Mouse (Mus musculus): ENCODE data around the gene Atad1. TPM values are rescaled to one million over a fixed set of nuclear protein-coding genes. Genes with fewer than 3 reads are reported as not detected.

The Atad1 gene
- polyA plus RNA-seq, 1 experiment, result not detected

GRCm38 (mm10) chr19:32665243-32665642 lies 74.3 kb downstream of the Atad1 start:
- no peak overlapping the region for H3K27ac ChIP-seq (ENCODE audit: insufficient read depth, low read depth, low read length)
- H3K4me3 ChIP-seq (ENCODE audit: insufficient read depth, low read depth, low read length), result no peak overlapping the region
- no peaks in the 10 kb centered on the region for H3K4me1 ChIP-seq (ENCODE audit: control insufficient read depth, insufficient read depth, low read length)
- WGBS, result 88% methylated on average over 8 of the region's 8 CpGs
- TF ChIP-seq CTCF (IDR thresholded peaks at IDR 0.05; ENCODE audit: insufficient read depth, low read depth, low read length) (no peak), POLR2A (IDR thresholded peaks at IDR 0.05; ENCODE audit: insufficient read depth, low read depth, low read length) (no peak)

GRCm38 (mm10) chr19:32662936-32663335 lies 76.7 kb downstream of the Atad1 start:
- TF ChIP-seq CTCF (IDR thresholded peaks at IDR 0.05; ENCODE audit: insufficient read depth, low read depth, low read length) (no peak), POLR2A (IDR thresholded peaks at IDR 0.05; ENCODE audit: insufficient read depth, low read depth, low read length) (no peak)
- Histone ChIP-seq H3K4me3 (ENCODE audit: insufficient read depth, low read depth, low read length) (no peak overlapping the region), H3K4me1 (ENCODE audit: control insufficient read depth, insufficient read depth, low read length) (no peaks in the 10 kb centered on the region), H3K27ac (ENCODE audit: insufficient read depth, low read depth, low read length) (no peak overlapping the region)
- whole genome bisulfite sequencing, result 93% methylated on average over 6 of the region's 6 CpGs

- WGBS, result 81% methylated on average over 5 of the region's 5 CpGs
Measured at GRCm38 (mm10) chr19:32659346-32659745, 80.2 kb downstream of the Atad1 start.

GRCm38 (mm10) chr19:32653630-32654362 lies 85.8 kb downstream of the Atad1 start:
- WGBS, result 93% methylated on average over 7 of the region's 7 CpGs
- Histone ChIP-seq H3K27ac (ENCODE audit: insufficient read depth, low read depth, low read length) (no peak overlapping the region), H3K4me3 (ENCODE audit: insufficient read depth, low read depth, low read length) (no peak overlapping the region), H3K4me1 (ENCODE audit: control insufficient read depth, insufficient read depth, low read length) (no peaks in the 10 kb centered on the region)
- TF ChIP-seq POLR2A (IDR thresholded peaks at IDR 0.05; ENCODE audit: insufficient read depth, low read depth, low read length) (no peak), CTCF (IDR thresholded peaks at IDR 0.05; ENCODE audit: insufficient read depth, low read depth, low read length) (no peak)

More at GRCm38 (mm10) chr19:32659346-32659745, 80.2 kb downstream of the Atad1 start:
- Histone ChIP-seq H3K4me1 (ENCODE audit: control insufficient read depth, insufficient read depth, low read length) (no peaks in the 10 kb centered on the region), H3K27ac (ENCODE audit: insufficient read depth, low read depth, low read length) (no peak overlapping the region), H3K4me3 (ENCODE audit: insufficient read depth, low read depth, low read length) (no peak overlapping the region)
- TF ChIP-seq POLR2A (IDR thresholded peaks at IDR 0.05; ENCODE audit: insufficient read depth, low read depth, low read length) (no peak), CTCF (IDR thresholded peaks at IDR 0.05; ENCODE audit: insufficient read depth, low read depth, low read length) (no peak)

- 0 out of 2 replicates have a peak, but pooled peaks cover 2% of the 10 kb centered on the region for H3K4me1 ChIP-seq (ENCODE audit: control insufficient read depth, insufficient read depth, low read length)
- H3K4me3 ChIP-seq (ENCODE audit: insufficient read depth, low read depth, low read length), result no peak overlapping the region
- WGBS, result 88% methylated on average over 5 of the region's 5 CpGs
- no peak overlapping the region for H3K27ac ChIP-seq (ENCODE audit: insufficient read depth, low read depth, low read length)
- TF ChIP-seq POLR2A (IDR thresholded peaks at IDR 0.05; ENCODE audit: insufficient read depth, low read depth, low read length) (no peak), CTCF (IDR thresholded peaks at IDR 0.05; ENCODE audit: insufficient read depth, low read depth, low read length) (no peak)
Measured at GRCm38 (mm10) chr19:32653122-32653521, 86.5 kb downstream of the Atad1 start.

GRCm38 (mm10) chr19:32651046-32651445 lies 88.5 kb downstream of the Atad1 start:
- no peak overlapping the region for H3K4me3 ChIP-seq (ENCODE audit: insufficient read depth, low read depth, low read length)
- 72% methylated on average over 5 of the region's 5 CpGs for WGBS
- no peak for TF ChIP-seq POLR2A (IDR thresholded peaks at IDR 0.05; ENCODE audit: insufficient read depth, low read depth, low read length)
- no peak for TF ChIP-seq CTCF (IDR thresholded peaks at IDR 0.05; ENCODE audit: insufficient read depth, low read depth, low read length)
- H3K27ac ChIP-seq (ENCODE audit: insufficient read depth, low read depth, low read length), result no peak overlapping the region
- peaks cover 9% of the 10 kb centered on the region; the same call in 1 of the 2 replicates for H3K4me1 ChIP-seq (ENCODE audit: control insufficient read depth, insufficient read depth, low read length)

- WGBS, result 25% methylated on average over 10 of the region's 10 CpGs
- Histone ChIP-seq H3K4me1 (ENCODE audit: control insufficient read depth, insufficient read depth, low read length) (peaks cover 9% of the 10 kb centered on the region; the same call in 1 of the 2 replicates), H3K4me3 (ENCODE audit: insufficient read depth, low read depth, low read length) (no peak overlapping the region), H3K27ac (ENCODE audit: insufficient read depth, low read depth, low read length) (peak overlapping the region; percentile 74)
- no peak for TF ChIP-seq CTCF (IDR thresholded peaks at IDR 0.05; ENCODE audit: insufficient read depth, low read depth, low read length)
- TF ChIP-seq POLR2A (IDR thresholded peaks at IDR 0.05; ENCODE audit: insufficient read depth, low read depth, low read length), result no peak
Measured at GRCm38 (mm10) chr19:32648019-32648571, 91.5 kb downstream of the Atad1 start.

GRCm38 (mm10) chr19:32646382-32646781 lies 93.2 kb downstream of the Atad1 start:
- 53% methylated on average over 3 of the region's 3 CpGs for WGBS
- H3K4me3 ChIP-seq (ENCODE audit: insufficient read depth, low read depth, low read length), result no peak overlapping the region
- no peak for TF ChIP-seq POLR2A (IDR thresholded peaks at IDR 0.05; ENCODE audit: insufficient read depth, low read depth, low read length)
- TF ChIP-seq CTCF (IDR thresholded peaks at IDR 0.05; ENCODE audit: insufficient read depth, low read depth, low read length), result no peak
- H3K4me1 ChIP-seq (ENCODE audit: control insufficient read depth, insufficient read depth, low read length), result peaks cover 9% of the 10 kb centered on the region; the same call in 1 of the 2 replicates
- H3K27ac ChIP-seq (ENCODE audit: insufficient read depth, low read depth, low read length), result no peak overlapping the region

- Histone ChIP-seq H3K4me3 (ENCODE audit: insufficient read depth, low read depth, low read length) (no peak overlapping the region), H3K27ac (ENCODE audit: insufficient read depth, low read depth, low read length) (no peak overlapping the region), H3K4me1 (ENCODE audit: control insufficient read depth, insufficient read depth, low read length) (peaks cover 9% of the 10 kb centered on the region; the same call in 1 of the 2 replicates)
- WGBS, result 59% methylated on average over 7 of the region's 7 CpGs
- TF ChIP-seq CTCF (IDR thresholded peaks at IDR 0.05; ENCODE audit: insufficient read depth, low read depth, low read length) (no peak), POLR2A (IDR thresholded peaks at IDR 0.05; ENCODE audit: insufficient read depth, low read depth, low read length) (no peak)
Measured at GRCm38 (mm10) chr19:32645939-32646338, 93.6 kb downstream of the Atad1 start.
